Mouse (Mus musculus): ENCODE data around the gene Cnot8.

Cnot8 gene

DNA sequence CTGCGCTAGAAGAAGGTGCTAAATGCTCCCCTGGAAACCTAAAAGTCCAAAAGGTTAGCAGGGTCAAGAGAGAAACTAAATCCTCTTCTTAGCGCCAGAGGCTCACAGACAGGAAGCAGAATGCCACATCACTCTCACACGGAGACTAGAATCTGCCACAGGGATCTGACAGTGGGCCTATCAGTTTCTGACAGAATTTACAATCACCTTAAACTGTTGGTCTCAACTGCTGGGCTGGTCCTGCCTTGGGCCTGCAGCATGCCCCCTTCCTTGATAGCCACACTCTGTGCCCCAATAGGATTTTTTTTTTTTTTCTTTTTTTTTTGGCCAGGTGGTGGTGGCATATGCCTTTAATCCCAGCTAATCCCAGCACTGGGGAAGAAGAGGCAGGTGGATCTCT is 52.9 kb downstream of the Cnot8 start:
- in situ Hi-C loops (cut with MboI, MseI) = no loop called here

DNA sequence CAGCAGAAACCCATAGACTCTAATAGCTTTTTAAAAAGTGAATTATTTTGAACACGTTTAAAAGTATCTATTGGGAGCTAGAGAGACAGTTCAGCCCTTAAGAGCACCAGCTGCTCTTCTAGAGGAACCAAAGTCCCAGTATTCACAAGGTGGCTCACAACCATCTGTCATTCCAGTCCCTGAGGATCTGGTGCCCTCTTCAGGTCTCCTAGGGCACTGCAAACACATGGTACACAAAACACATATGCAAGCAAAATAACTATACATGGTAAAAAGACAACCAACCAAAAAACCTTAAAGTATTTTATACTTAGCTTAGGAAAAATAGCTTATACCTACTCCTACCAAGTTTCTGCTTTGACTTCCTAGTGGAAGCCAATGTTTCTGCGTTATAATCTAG is 61.1 kb downstream of the Cnot8 start:
- in situ Hi-C loops (cut with MboI, MseI) = no loop called here

DNA sequence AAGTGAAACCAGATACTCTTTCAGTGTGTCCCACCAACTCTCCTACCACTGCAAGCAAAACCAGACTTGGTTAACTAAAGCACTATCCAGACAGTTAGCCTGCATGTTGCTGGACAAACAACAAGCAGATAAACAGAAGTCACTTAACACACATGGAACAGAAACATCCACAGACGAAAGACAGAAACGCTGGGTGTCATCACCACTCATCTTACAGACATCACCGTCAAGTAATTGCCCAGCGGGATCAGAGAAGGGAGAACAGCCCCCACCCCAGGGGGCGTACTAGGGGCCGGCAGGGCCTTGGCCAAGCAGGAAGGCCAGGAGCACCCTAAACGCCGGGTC is 63.8 kb downstream of the Cnot8 start:
- in situ Hi-C loops (cut with MboI, MseI) = no loop called here
